Mouse (Mus musculus) C2C12 (cell line): ENCODE results near the gene Med12l.

ENCODE experiments used
- CEBPB ChIP-seq: IDR thresholded peaks from one replicate; pipeline ENCODE4 v1.6.1; 2011; ENCODE audit warnings: low read depth, mild to moderate bottlenecking, control low read depth, moderate library complexity
- CTCF ChIP-seq: IDR thresholded peaks from one replicate; pipeline ENCODE4 v1.5.1; 2011; ENCODE audit not compliant: control insufficient read depth, insufficient read depth, insufficient read length
- MAX ChIP-seq: IDR thresholded peaks from one replicate; pipeline ENCODE4 v1.6.1; 2011; ENCODE audit warnings: mild to moderate bottlenecking, control low read depth

- TF ChIP-seq CEBPB (no peak), CTCF (no peak), MAX (no peak)
Measured at GRCm38 (mm10) chr3:59141507-59142305, 136.1 kb downstream of the Med12l start.
